In the genomic region with DNA sequence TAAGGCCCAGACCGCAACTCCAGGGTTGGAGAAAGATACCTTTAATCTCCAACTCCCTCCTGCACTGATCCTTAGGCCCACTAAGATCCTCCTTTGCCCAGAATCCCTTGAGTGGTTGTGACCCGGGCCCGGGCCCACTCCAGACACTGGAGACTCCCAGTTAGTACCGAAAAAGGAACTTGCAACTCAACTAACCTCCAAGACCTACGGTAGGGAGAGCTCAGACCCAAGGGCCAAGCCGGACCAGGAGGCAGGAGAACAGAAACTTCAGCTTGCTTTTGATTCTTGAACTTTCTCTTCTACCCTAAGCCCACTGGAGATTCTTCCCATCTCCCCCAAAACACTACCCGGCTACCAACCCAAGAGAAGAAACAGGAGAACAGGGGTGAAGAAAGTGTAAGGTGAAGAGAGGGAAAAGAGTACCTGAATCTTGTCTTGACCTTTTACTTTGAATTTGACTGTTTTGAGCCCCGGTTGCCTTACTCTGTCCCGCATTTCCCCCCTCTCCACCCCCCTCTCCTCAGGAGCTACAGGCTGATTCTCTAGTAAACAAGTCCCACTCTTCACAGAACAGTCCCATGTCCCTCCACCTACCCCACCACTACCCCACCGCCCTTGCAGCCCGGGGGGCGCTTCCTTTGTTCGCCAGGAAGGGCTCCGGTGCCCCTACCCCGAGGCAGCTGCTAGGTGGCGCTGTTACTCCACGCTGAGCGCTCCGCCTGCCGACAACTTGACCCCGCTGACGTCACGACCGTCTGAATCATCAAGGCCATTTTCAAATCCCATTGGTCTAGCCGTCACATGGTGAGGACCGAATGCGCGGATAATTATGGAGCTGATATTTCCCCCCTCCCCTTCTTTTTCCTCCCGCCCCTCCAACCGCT, we compare ENCODE assay signal across 8 mouse cellular contexts. TPM values are rescaled to one million over a fixed set of nuclear protein-coding genes. Genes with fewer than 3 reads are reported as not detected.
DNase-seq lines count a peak whose midpoint lies in the region; ATAC-seq lines count a peak whose summit lies in the region.

No protein-coding gene starts in this region.

- H3K4me1 ChIP-seq in forebrain, embryonic 12.5 days, result peaks cover 4% of the 10 kb centered on the region; the same call in 1 of the 2 replicates
- H3K4me1 ChIP-seq in hindbrain, embryonic 13.5 days (replicated peaks), result peaks cover 8% of the 10 kb centered on the region
- H3K4me1 ChIP-seq in limb, embryonic 15.5 days, result peaks cover 18% of the 10 kb centered on the region

- H3K4me3 ChIP-seq in forebrain, embryonic 12.5 days (replicated peaks), result 0 out of 2 replicates have a peak overlapping the region, but pooled peaks have one; percentile 1
- no peak overlapping the region for H3K4me3 ChIP-seq in hindbrain, embryonic 13.5 days
- H3K4me3 ChIP-seq in limb, embryonic 15.5 days, result peak overlapping the region; percentile 37

- H3K27ac ChIP-seq in forebrain, embryonic 12.5 days, result no peak overlapping the region
- H3K27ac ChIP-seq in hindbrain, embryonic 13.5 days, result no peak overlapping the region
- 0 out of 2 replicates have a peak overlapping the region, but pooled peaks have one; percentile 33 for H3K27ac ChIP-seq in limb, embryonic 15.5 days

- ATAC-seq in activated CD4-positive, CD25-positive, alpha-beta regulatory T cell, adult 4 months, result peak; percentile 44
- ATAC-seq in forebrain, embryonic 12.5 days (ENCODE audit: low FRiP score), result peak; percentile 46; the same call in 1 of the 2 replicates
- ATAC-seq in hindbrain, embryonic 13.5 days (ENCODE audit: low FRiP score), result no peak
- peak; percentile 62 for ATAC-seq in limb, embryonic 15.5 days (ENCODE audit: insufficient number of reproducible peaks, low FRiP score, low TSS enrichment, low read depth)
- peak; percentile 50 for ATAC-seq in monocyte, adult 5-6 weeks (replicated peaks; ENCODE audit: insufficient number of reproducible peaks, low FRiP score, low TSS enrichment, poor library complexity, severe bottlenecking)

- DNase-seq in CD4-positive, CD25-positive, alpha-beta regulatory T cell, adult 2 months (ENCODE audit: low read depth, low spot score), result peak; percentile 89
- DNase-seq in testis, postnatal 10 days (ENCODE audit: low spot score), result peak; percentile 94
- no peak for DNase-seq in frontal cortex, postnatal 25 days (ENCODE audit: low spot score in 2 of 2)

- peak overlapping the region; percentile 31 for H3K4me2 ChIP-seq in forebrain, embryonic 12.5 days
- 0 out of 2 replicates have a peak overlapping the region, but pooled peaks have one; percentile 29 for H3K4me2 ChIP-seq in hindbrain, embryonic 13.5 days
- H3K4me2 ChIP-seq in limb, embryonic 15.5 days, result peak overlapping the region; percentile 48

- no peaks in the 10 kb centered on the region for H3K9me3 ChIP-seq in forebrain, embryonic 12.5 days
- no peaks in the 10 kb centered on the region for H3K9me3 ChIP-seq in hindbrain, embryonic 13.5 days
- no peaks in the 10 kb centered on the region for H3K9me3 ChIP-seq in limb, embryonic 15.5 days

- H3K9ac ChIP-seq in forebrain, embryonic 12.5 days, result no peak overlapping the region
- H3K9ac ChIP-seq in hindbrain, embryonic 13.5 days, result no peak overlapping the region
- H3K9ac ChIP-seq in limb, embryonic 15.5 days, result no peak overlapping the region

- peaks cover 98% of the 10 kb centered on the region for H3K27me3 ChIP-seq in forebrain, embryonic 12.5 days
- H3K27me3 ChIP-seq in hindbrain, embryonic 13.5 days, result peaks cover 98% of the 10 kb centered on the region
- H3K27me3 ChIP-seq in limb, embryonic 15.5 days, result peaks cover 90% of the 10 kb centered on the region

- WGBS in forebrain, embryonic 12.5 days, result 3% methylated on average over 30 of the region's 30 CpGs
- 4% methylated on average over 30 of the region's 30 CpGs for WGBS in hindbrain, embryonic 13.5 days
- WGBS in limb, embryonic 15.5 days, result 6% methylated on average over 29 of the region's 30 CpGs

- no peaks in the 10 kb centered on the region for H3K36me3 ChIP-seq in forebrain, embryonic 12.5 days (replicated peaks)
- H3K36me3 ChIP-seq in hindbrain, embryonic 13.5 days, result no peaks in the 10 kb centered on the region
- H3K36me3 ChIP-seq in limb, embryonic 15.5 days, result no peaks in the 10 kb centered on the region

RNA-seq across cellular contexts. Expression of a gene that starts 0.5 kb away (rescaled TPM):
- not detected for polyA plus RNA-seq in activated CD4-positive, CD25-positive, alpha-beta regulatory T cell, adult 4 months (2017; shearing (Covaris generic))
- polyA plus RNA-seq in forebrain, embryonic 12.5 days (2016; fragmentation: Nextera tagmentation; extraction: Ambion mirVana), result not detected in 2 replicates
- polyA plus RNA-seq in hindbrain, embryonic 13.5 days (2015; fragmentation: Nextera tagmentation; extraction: Ambion mirVana), result not detected in 2 replicates
- polyA plus RNA-seq in limb, embryonic 15.5 days (2015; fragmentation: Nextera tagmentation; extraction: Ambion mirVana), result 5.6 and 6.0 TPM in 2 replicates
- total RNA-seq in monocyte, adult 5-6 weeks (2017), result not detected in 3 replicates

RNA-seq across cellular contexts. Expression of a gene that starts 1.1 kb away (rescaled TPM):
- polyA plus RNA-seq in activated CD4-positive, CD25-positive, alpha-beta regulatory T cell, adult 4 months (2017; shearing (Covaris generic)), result not detected
- polyA plus RNA-seq in forebrain, embryonic 12.5 days (2016; fragmentation: Nextera tagmentation; extraction: Ambion mirVana), result not detected in 2 replicates
- polyA plus RNA-seq in hindbrain, embryonic 13.5 days (2015; fragmentation: Nextera tagmentation; extraction: Ambion mirVana), result 32.3 and 39.2 TPM in 2 replicates
- polyA plus RNA-seq in limb, embryonic 15.5 days (2015; fragmentation: Nextera tagmentation; extraction: Ambion mirVana), result 2.3 TPM in 2 replicates
- total RNA-seq in monocyte, adult 5-6 weeks (2017), result not detected in 3 replicates

RNA-seq across cellular contexts. Expression of a gene that starts 10.1 kb away (rescaled TPM):
- polyA plus RNA-seq in activated CD4-positive, CD25-positive, alpha-beta regulatory T cell, adult 4 months (2017; shearing (Covaris generic)), result not detected
- not detected in 2 replicates for polyA plus RNA-seq in forebrain, embryonic 12.5 days (2016; fragmentation: Nextera tagmentation; extraction: Ambion mirVana)
- polyA plus RNA-seq in hindbrain, embryonic 13.5 days (2015; fragmentation: Nextera tagmentation; extraction: Ambion mirVana), result 0.13 TPM in 1 of 2 replicates, not detected in the other
- polyA plus RNA-seq in limb, embryonic 15.5 days (2015; fragmentation: Nextera tagmentation; extraction: Ambion mirVana), result 0.93 and 1.3 TPM in 2 replicates
- total RNA-seq in monocyte, adult 5-6 weeks (2017), result not detected in 3 replicates

RNA-seq across cellular contexts. Expression of a gene that starts 11.9 kb away (rescaled TPM):
- polyA plus RNA-seq in activated CD4-positive, CD25-positive, alpha-beta regulatory T cell, adult 4 months (2017; shearing (Covaris generic)), result not detected
- polyA plus RNA-seq in forebrain, embryonic 12.5 days (2016; fragmentation: Nextera tagmentation; extraction: Ambion mirVana), result not detected in 2 replicates
- polyA plus RNA-seq in hindbrain, embryonic 13.5 days (2015; fragmentation: Nextera tagmentation; extraction: Ambion mirVana), result not detected in 2 replicates
- polyA plus RNA-seq in limb, embryonic 15.5 days (2015; fragmentation: Nextera tagmentation; extraction: Ambion mirVana), result 1.5 and 1.7 TPM in 2 replicates
- not detected in 3 replicates for total RNA-seq in monocyte, adult 5-6 weeks (2017)

RNA-seq across cellular contexts. Expression of a gene that starts 24.3 kb away (rescaled TPM):
- under 1 TPM in 1 of 2 experiments, not detected in 1; 0.15 TPM for polyA plus RNA-seq in activated CD4-positive, CD25-positive, alpha-beta regulatory T cell, adult 4 months (2017; shearing (Covaris generic))
- not detected in 2 replicates for polyA plus RNA-seq in forebrain, embryonic 12.5 days (2016; fragmentation: Nextera tagmentation; extraction: Ambion mirVana)
- polyA plus RNA-seq in hindbrain, embryonic 13.5 days (2015; fragmentation: Nextera tagmentation; extraction: Ambion mirVana), result 0.50 and 1.5 TPM in 2 replicates
- polyA plus RNA-seq in limb, embryonic 15.5 days (2015; fragmentation: Nextera tagmentation; extraction: Ambion mirVana), result 1.5 and 3.0 TPM in 2 replicates
- not detected in 3 replicates for total RNA-seq in monocyte, adult 5-6 weeks (2017)

Comparison
In these comparisons a context has a peak if more than half of its experiments do, and no peak if none do; other contexts are left out.
1. DNase-seq: peak in CD4-positive, CD25-positive, alpha-beta regulatory T cell, adult 2 months (single experiment) and testis, postnatal 10 days (single experiment); none in frontal cortex, postnatal 25 days (0 of 2).
2. RNA of a gene that starts 1.1 kb away (polyA plus RNA-seq): 32.3 to 39.2 TPM in hindbrain, embryonic 13.5 days; 2.3 TPM in limb, embryonic 15.5 days, not detected in forebrain, embryonic 12.5 days and not detected in activated CD4-positive, CD25-positive, alpha-beta regulatory T cell, adult 4 months; every median in the first group is over 10 times any median in the second.
3. Peak in every context shown above with its lines, with median percentiles within 50 percentile points of each other: H3K4me2 ChIP-seq.